Mouse (Mus musculus): Measurements from ENCODE around the gene Adar.

- TF ChIP-seq CTCF (IDR thresholded peaks at IDR 0.05; ENCODE audit: control insufficient read depth, insufficient read depth, insufficient read length) (no peak), MYOG (IDR thresholded peaks at IDR 0.05; ENCODE audit: control insufficient read depth, extremely low read depth, insufficient read length) (no peak)
Measured at GRCm38 (mm10) chr3:89696152-89696821, 18.5 kb upstream of the Adar start.

Data from C2C12 (cell line).